Mouse (Mus musculus) urinary bladder, postnatal 14 days (tissue): ENCODE results near the gene Chd6.

Experiments
- DNase-seq: peaks from one replicate; pipeline ENCODE4 v3.0.0; 2021; ENCODE audit warnings: low spot score

The Chd6 gene

GRCm38 (mm10) chr2:161108933-161109371 is at the start of gene Chd6:
Gene Chd6, minus strand, starts transcription at chr2:161109075.
- peak; percentile 99 for DNase-seq

- no peak for DNase-seq
Measured at GRCm38 (mm10) chr2:161150004-161150842, 41.3 kb upstream of the Chd6 start.

- DNase-seq, result no peak
Measured at GRCm38 (mm10) chr2:161148428-161149020, 39.6 kb upstream of the Chd6 start.

GRCm38 (mm10) chr2:161147656-161148427 is 39.0 kb upstream of the Chd6 start:
- DNase-seq, result no peak

GRCm38 (mm10) chr2:161144799-161145198 is 35.9 kb upstream of the Chd6 start:
- DNase-seq, result no peak

- DNase-seq, result peak; percentile 8
Measured at GRCm38 (mm10) chr2:161138672-161139536, 30.0 kb upstream of the Chd6 start.

- DNase-seq, result no peak
Measured at GRCm38 (mm10) chr2:161136999-161137398, 28.1 kb upstream of the Chd6 start.

- DNase-seq, result peak; percentile 10
Measured at GRCm38 (mm10) chr2:161128367-161129111, 19.7 kb upstream of the Chd6 start.

- DNase-seq, result no peak
Measured at GRCm38 (mm10) chr2:161112011-161112410, 3.1 kb upstream of the Chd6 start.

- peak; percentile 37 for DNase-seq
Measured at GRCm38 (mm10) chr2:161109398-161109821, 535 bp upstream of the Chd6 start.

GRCm38 (mm10) chr2:161108085-161108927 is 569 bp downstream of the Chd6 start:
- peak; percentile 42 for DNase-seq

GRCm38 (mm10) chr2:161107236-161107635 is 1.6 kb downstream of the Chd6 start:
- DNase-seq, result no peak

- no peak for DNase-seq
Measured at GRCm38 (mm10) chr2:161103769-161104168, 5.1 kb downstream of the Chd6 start.

GRCm38 (mm10) chr2:161102102-161102501 is 6.8 kb downstream of the Chd6 start:
- no peak for DNase-seq

GRCm38 (mm10) chr2:161097746-161098145 is 11.1 kb downstream of the Chd6 start:
- DNase-seq, result no peak

GRCm38 (mm10) chr2:161090746-161091405 is 18.0 kb downstream of the Chd6 start:
- DNase-seq, result peak; percentile 21

GRCm38 (mm10) chr2:161090200-161090599 is 18.7 kb downstream of the Chd6 start:
- no peak for DNase-seq

GRCm38 (mm10) chr2:161078590-161078989 is 30.3 kb downstream of the Chd6 start:
- DNase-seq, result no peak

- DNase-seq, result no peak
Measured at GRCm38 (mm10) chr2:161076262-161076661, 32.6 kb downstream of the Chd6 start.
